Mouse (Mus musculus) neural tube, embryonic 12.5 days (tissue): ENCODE results near the gene Hspb8. TPM values are rescaled to one million over a fixed set of nuclear protein-coding genes. Genes with fewer than 3 reads are reported as not detected.

ENCODE experiments used
- ATAC-seq: fragments of 200-750 bp; cut with Nextera tagmentation; 2 replicates; pipeline ENCODE4 v1.8.0; 2017; ENCODE audit warnings: low read depth, mild to moderate bottlenecking, moderate TSS enrichment, moderate library complexity; ENCODE audit not compliant: low FRiP score
- H3K27ac ChIP-seq: fragments of 300-500 bp; sonication (generic); 2 replicates; pipeline ENCODE4 v1.5.1; 2016
- H3K27me3 ChIP-seq: fragments of 300-500 bp; sonication (generic); replicated peaks from 2 replicates; pipeline ENCODE4 v1.6.1; 2016; ENCODE audit warnings: mild to moderate bottlenecking
- H3K36me3 ChIP-seq: fragments of 300-500 bp; sonication (generic); 2 replicates; pipeline ENCODE4 v1.6.1; 2016; ENCODE audit warnings: mild to moderate bottlenecking
- H3K4me1 ChIP-seq: fragments of 300-500 bp; sonication (generic); 2 replicates; pipeline ENCODE4 v1.6.1; 2016
- H3K4me2 ChIP-seq: fragments of 300-500 bp; sonication (generic); replicated peaks from 2 replicates; pipeline ENCODE4 v1.6.1; 2016; ENCODE audit warnings: mild to moderate bottlenecking
- H3K4me3 ChIP-seq: fragments of 300-500 bp; sonication (generic); 2 replicates; pipeline ENCODE4 v1.5.1; 2016
- H3K9ac ChIP-seq: fragments of 300-500 bp; sonication (generic); 2 replicates; pipeline ENCODE4 v1.6.1; 2016; ENCODE audit warnings: mild to moderate bottlenecking
- H3K9me3 ChIP-seq: fragments of 300-500 bp; sonication (generic); 2 replicates; pipeline ENCODE4 v1.6.1; 2016; ENCODE audit warnings: mild to moderate bottlenecking
- WGBS: fragments of 180-500 bp; shearing (Covaris S2); methylation state at CpG from one replicate; pipeline ENCODE4 v1.1.7; 2016; 5-methylcytosine and 5-hydroxymethylcytosine counted together
- polyA plus RNA-seq: library from polyadenylated mRNA; unstranded; fragments of >200 nt; fragmentation: Nextera tagmentation; extraction: Ambion mirVana; gene quantifications from 2 replicates; pipeline ENCODE4 v1.2.1, GENCODE M21; 2016

The Hspb8 gene
- polyA plus RNA-seq, 1 experiment from 2014 or later, result 5.4 TPM

- Histone ChIP-seq H3K27ac (no peak overlapping the region), H3K27me3 (peaks cover 7% of the 10 kb centered on the region), H3K4me1 (peaks cover 21% of the 10 kb centered on the region), H3K9me3 (no peaks in the 10 kb centered on the region), H3K36me3 (no peaks in the 10 kb centered on the region), H3K4me3 (no peak overlapping the region), H3K4me2 (no peak overlapping the region), H3K9ac (no peak overlapping the region)
- WGBS, result 78% methylated on average over 8 of the region's 8 CpGs
- no peak for ATAC-seq
These were observed 1.1 kb upstream of the Hspb8 start for GRCm38 (mm10) chr5:116423746-116424145.

GRCm38 (mm10) chr5:116421791-116422481, 728 bp downstream of the Hspb8 start:
- H3K9me3 ChIP-seq, result no peaks in the 10 kb centered on the region
- H3K36me3 ChIP-seq, result no peaks in the 10 kb centered on the region
- H3K4me3 ChIP-seq, result 0 out of 2 replicates have a peak overlapping the region, but pooled peaks have one; percentile 7
- no peak overlapping the region for H3K27ac ChIP-seq
- ATAC-seq, result no peak
- 55% methylated on average over 22 of the region's 22 CpGs for WGBS
- no peak overlapping the region for H3K9ac ChIP-seq
- H3K4me1 ChIP-seq, result peaks cover 21% of the 10 kb centered on the region
- peaks cover 7% of the 10 kb centered on the region for H3K27me3 ChIP-seq
- peak overlapping the region; percentile 62 for H3K4me2 ChIP-seq

- H3K4me2 ChIP-seq, result 0 out of 2 replicates have a peak overlapping the region, but pooled peaks have one; percentile 9
- WGBS, result 8% methylated on average over 6 of the region's 6 CpGs
- no peaks in the 10 kb centered on the region for H3K9me3 ChIP-seq
- peaks cover 7% of the 10 kb centered on the region for H3K27me3 ChIP-seq
- H3K27ac ChIP-seq, result no peak overlapping the region; the same call in 1 of the 2 replicates
- no peak for ATAC-seq
- no peak overlapping the region for H3K9ac ChIP-seq
- peaks cover 23% of the 10 kb centered on the region for H3K4me1 ChIP-seq
- no peaks in the 10 kb centered on the region for H3K36me3 ChIP-seq
- no peak overlapping the region for H3K4me3 ChIP-seq
These were observed 1.9 kb downstream of the Hspb8 start for GRCm38 (mm10) chr5:116420759-116421225.

- no peak overlapping the region for H3K4me3 ChIP-seq
- 0 out of 2 replicates have a peak overlapping the region, but pooled peaks have one; percentile 9 for H3K4me2 ChIP-seq
- H3K27ac ChIP-seq, result no peak overlapping the region
- H3K27me3 ChIP-seq, result peaks cover 7% of the 10 kb centered on the region
- ATAC-seq, result no peak
- no peaks in the 10 kb centered on the region for H3K36me3 ChIP-seq
- peaks cover 24% of the 10 kb centered on the region for H3K4me1 ChIP-seq
- no peak overlapping the region for H3K9ac ChIP-seq
- H3K9me3 ChIP-seq, result no peaks in the 10 kb centered on the region
- WGBS, result 95% methylated on average over 1 of the region's 1 CpGs
These were observed 2.5 kb downstream of the Hspb8 start for GRCm38 (mm10) chr5:116420213-116420612.

- H3K4me1 ChIP-seq, result peaks cover 24% of the 10 kb centered on the region
These were observed 3.2 kb downstream of the Hspb8 start for GRCm38 (mm10) chr5:116419322-116420045.

GRCm38 (mm10) chr5:116416208-116416607, 6.5 kb downstream of the Hspb8 start:
- Histone ChIP-seq H3K4me2 (no peak overlapping the region), H3K4me1 (peaks cover 12% of the 10 kb centered on the region), H3K27me3 (no peaks in the 10 kb centered on the region), H3K9ac (no peak overlapping the region), H3K9me3 (no peaks in the 10 kb centered on the region), H3K4me3 (no peak overlapping the region), H3K36me3 (no peaks in the 10 kb centered on the region), H3K27ac (no peak overlapping the region)
- 17% methylated on average over 5 of the region's 5 CpGs for WGBS
- no peak for ATAC-seq

More at GRCm38 (mm10) chr5:116419322-116420045, 3.2 kb downstream of the Hspb8 start:
- Histone ChIP-seq H3K27me3 (peaks cover 7% of the 10 kb centered on the region), H3K27ac (no peak overlapping the region), H3K36me3 (no peaks in the 10 kb centered on the region), H3K9ac (no peak overlapping the region), H3K4me2 (no peak overlapping the region), H3K4me3 (no peak overlapping the region), H3K9me3 (no peaks in the 10 kb centered on the region)
- 65% methylated on average over 6 of the region's 6 CpGs for WGBS
- ATAC-seq, result no peak

- WGBS, result 3% methylated on average over 16 of the region's 16 CpGs
- peaks cover 32% of the 10 kb centered on the region for H3K4me1 ChIP-seq
- ATAC-seq, result no peak
- H3K27ac ChIP-seq, result no peak overlapping the region
- no peak overlapping the region; the same call in 1 of the 2 replicates for H3K9ac ChIP-seq
- H3K9me3 ChIP-seq, result no peaks in the 10 kb centered on the region
- 0 out of 2 replicates have a peak overlapping the region, but pooled peaks have one; percentile 9 for H3K4me3 ChIP-seq
- peak overlapping the region; percentile 44 for H3K4me2 ChIP-seq
- no peaks in the 10 kb centered on the region for H3K27me3 ChIP-seq
- H3K36me3 ChIP-seq, result no peaks in the 10 kb centered on the region
These were observed 12.7 kb downstream of the Hspb8 start for GRCm38 (mm10) chr5:116409689-116410590.

- no peak overlapping the region for H3K4me2 ChIP-seq
- no peaks in the 10 kb centered on the region for H3K36me3 ChIP-seq
- H3K4me3 ChIP-seq, result no peak overlapping the region
- ATAC-seq, result no peak
- no peak overlapping the region for H3K9ac ChIP-seq
- H3K27me3 ChIP-seq, result no peaks in the 10 kb centered on the region
- WGBS, result 57% methylated on average over 9 of the region's 9 CpGs
- peaks cover 32% of the 10 kb centered on the region for H3K4me1 ChIP-seq
- H3K27ac ChIP-seq, result no peak overlapping the region
- H3K9me3 ChIP-seq, result no peaks in the 10 kb centered on the region
These were observed 13.7 kb downstream of the Hspb8 start for GRCm38 (mm10) chr5:116408965-116409364.

- no peaks in the 10 kb centered on the region for H3K9me3 ChIP-seq
- no peak for ATAC-seq
- 40% methylated on average over 6 of the region's 6 CpGs for WGBS
- no peak overlapping the region for H3K4me2 ChIP-seq
- no peak overlapping the region for H3K27ac ChIP-seq
- H3K36me3 ChIP-seq, result no peaks in the 10 kb centered on the region
- peaks cover 32% of the 10 kb centered on the region for H3K4me1 ChIP-seq
- no peak overlapping the region for H3K4me3 ChIP-seq
- no peaks in the 10 kb centered on the region for H3K27me3 ChIP-seq
- H3K9ac ChIP-seq, result no peak overlapping the region
These were observed 14.7 kb downstream of the Hspb8 start for GRCm38 (mm10) chr5:116407936-116408335.

GRCm38 (mm10) chr5:116407321-116407720, 15.3 kb downstream of the Hspb8 start:
- Histone ChIP-seq H3K4me3 (no peak overlapping the region), H3K9me3 (no peaks in the 10 kb centered on the region), H3K27me3 (no peaks in the 10 kb centered on the region), H3K36me3 (no peaks in the 10 kb centered on the region), H3K9ac (no peak overlapping the region), H3K4me2 (no peak overlapping the region), H3K4me1 (peaks cover 32% of the 10 kb centered on the region), H3K27ac (no peak overlapping the region)
- 40% methylated on average over 4 of the region's 4 CpGs for whole genome bisulfite sequencing
- no peak for ATAC-seq

- H3K4me1 ChIP-seq, result peaks cover 32% of the 10 kb centered on the region
- no peak for ATAC-seq
- H3K4me2 ChIP-seq, result no peak overlapping the region
- no peaks in the 10 kb centered on the region for H3K36me3 ChIP-seq
- H3K4me3 ChIP-seq, result no peak overlapping the region
- no peak overlapping the region for H3K9ac ChIP-seq
- H3K9me3 ChIP-seq, result no peaks in the 10 kb centered on the region
- no peak overlapping the region for H3K27ac ChIP-seq
- WGBS, result 78% methylated on average over 3 of the region's 3 CpGs
- no peaks in the 10 kb centered on the region for H3K27me3 ChIP-seq
These were observed 16.2 kb downstream of the Hspb8 start for GRCm38 (mm10) chr5:116406507-116406906.

- Histone ChIP-seq H3K9me3 (no peaks in the 10 kb centered on the region), H3K4me1 (peaks cover 26% of the 10 kb centered on the region), H3K4me2 (no peak overlapping the region), H3K36me3 (no peaks in the 10 kb centered on the region), H3K27ac (no peak overlapping the region), H3K9ac (no peak overlapping the region), H3K4me3 (no peak overlapping the region), H3K27me3 (no peaks in the 10 kb centered on the region)
- ATAC-seq, result no peak
- WGBS, result 90% methylated on average over 1 of the region's 1 CpGs
These were observed 16.7 kb downstream of the Hspb8 start for GRCm38 (mm10) chr5:116405934-116406333.
